Mouse (Mus musculus) cerebellum, adult 18-20 months (tissue): ENCODE measurements around the gene Ralgps1.
"Not testable (repeated sequence)": the region's sequence is repeated elsewhere in the genome, so short reads cannot be mapped to it uniquely, and the experiment has no call there.

Experiments used
- DNase-seq, 2 experiments: peaks; one replicate each; pipeline ENCODE4 v3.0.0; 2021

Ralgps1 gene

GRCm38 (mm10) chr2:33130526-33131483 lies 240.5 kb downstream of the Ralgps1 start:
- peak; percentile 92 to 98 for DNase-seq

DNA sequence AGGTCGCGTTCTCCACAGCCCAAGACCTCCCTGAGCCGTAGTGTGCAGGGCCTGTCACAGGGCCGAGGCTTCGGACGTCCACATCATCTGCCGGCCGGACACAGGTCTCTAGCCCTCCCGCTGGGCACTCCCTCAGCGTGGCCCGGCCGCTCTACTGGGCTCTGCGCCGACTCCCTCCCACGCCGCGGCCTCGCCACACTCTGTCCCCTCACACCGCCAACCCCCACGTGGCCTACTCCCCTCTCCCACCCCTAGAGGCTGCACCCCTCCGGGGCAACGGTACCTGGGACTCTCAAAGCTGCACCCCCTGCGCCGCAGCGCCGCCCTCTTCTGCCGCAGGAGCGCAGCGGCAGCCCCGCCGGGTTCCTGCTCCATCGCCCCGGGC lies 241.2 kb downstream of the Ralgps1 start:
- DNase-seq = peak; percentile 63 to 77

GRCm38 (mm10) chr2:33129696-33130095 lies 241.6 kb downstream of the Ralgps1 start:
- DNase-seq = peak; percentile 57 to 62

DNA sequence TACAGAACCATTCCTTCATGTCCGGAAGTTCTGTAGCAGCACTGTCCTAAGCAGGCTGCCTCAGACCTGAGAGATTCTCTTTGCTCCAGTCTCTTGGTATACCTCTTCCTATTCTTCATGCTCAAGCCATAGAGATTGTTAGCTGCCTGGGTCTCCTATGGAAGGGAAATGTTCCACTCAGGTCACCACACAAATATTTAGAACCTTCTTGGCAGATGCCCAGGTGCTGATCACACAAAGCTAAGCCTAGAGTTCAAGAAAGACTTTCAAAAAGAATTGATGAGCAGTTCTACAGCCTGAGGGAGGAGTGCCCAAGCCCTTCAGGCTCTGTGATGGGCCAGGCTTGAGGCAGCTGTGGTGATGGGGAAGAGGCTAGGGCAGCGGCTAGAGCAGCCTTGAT lies 242.3 kb downstream of the Ralgps1 start:
- DNase-seq = peak in 1 of 2 experiments; percentile 36

GRCm38 (mm10) chr2:33127271-33127670 lies 244.0 kb downstream of the Ralgps1 start:
- no peak for DNase-seq

DNA sequence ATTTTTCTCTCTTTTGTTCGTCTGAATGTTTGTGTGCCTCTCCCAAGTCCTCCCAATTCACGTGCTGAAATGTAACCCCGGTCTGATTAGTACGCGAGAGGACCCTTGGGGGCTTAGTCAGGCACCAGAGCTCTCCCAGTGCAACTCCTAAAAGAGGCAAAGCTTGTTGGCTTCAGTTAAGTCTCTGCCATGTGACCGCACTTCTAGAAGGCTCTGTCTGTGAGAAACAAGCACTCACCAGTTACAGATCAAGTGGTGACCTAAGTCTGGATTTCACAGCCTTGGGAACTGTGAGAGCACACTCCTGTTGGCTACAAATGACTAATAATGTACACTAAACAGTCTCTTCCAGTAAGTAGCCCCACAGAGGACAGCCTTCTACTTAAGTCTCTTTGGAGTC lies 248.4 kb downstream of the Ralgps1 start:
- DNase-seq = no peak

DNA sequence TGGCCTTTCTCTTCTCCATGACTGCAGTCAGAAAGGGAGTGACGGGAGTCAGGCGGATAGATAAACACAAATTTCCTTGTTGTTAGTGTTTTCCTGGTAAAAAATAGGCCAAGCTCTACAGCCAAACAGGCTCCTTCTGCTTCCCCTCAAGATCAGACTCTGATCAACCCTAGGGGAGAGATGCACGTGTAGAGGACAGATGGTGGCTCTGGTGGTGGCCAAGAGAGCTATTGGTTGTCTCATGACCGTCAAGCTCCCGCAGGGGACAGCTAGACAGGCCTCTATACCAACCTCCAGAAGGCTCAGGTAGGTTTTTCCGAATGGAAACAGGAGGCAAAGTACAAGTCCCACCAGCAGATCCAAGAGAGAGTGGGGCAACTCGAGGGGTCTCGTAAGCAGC lies 270.8 kb downstream of the Ralgps1 start:
- peak; percentile 79 to 89 for DNase-seq

DNA sequence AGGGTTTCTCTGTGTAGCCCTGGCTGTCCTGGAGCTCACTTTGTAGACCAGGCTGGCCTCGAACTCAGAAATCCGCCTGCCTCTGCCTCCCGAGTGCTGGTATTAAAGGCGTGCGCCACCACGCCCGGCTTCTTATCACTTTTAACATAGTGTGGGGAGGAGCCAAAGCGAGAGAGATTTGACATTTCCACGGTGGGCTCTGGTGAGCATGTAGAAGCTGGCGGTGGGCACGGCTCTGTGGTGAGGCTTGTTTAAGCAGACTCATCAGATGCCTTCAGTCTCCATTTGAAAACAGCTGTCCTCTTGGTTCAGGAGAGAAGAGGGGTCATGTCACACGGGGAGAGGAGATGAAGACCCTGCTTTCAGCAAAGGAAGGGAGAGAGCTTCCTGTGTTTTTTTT lies 274.0 kb downstream of the Ralgps1 start:
- DNase-seq = not testable (repeated sequence)

DNA sequence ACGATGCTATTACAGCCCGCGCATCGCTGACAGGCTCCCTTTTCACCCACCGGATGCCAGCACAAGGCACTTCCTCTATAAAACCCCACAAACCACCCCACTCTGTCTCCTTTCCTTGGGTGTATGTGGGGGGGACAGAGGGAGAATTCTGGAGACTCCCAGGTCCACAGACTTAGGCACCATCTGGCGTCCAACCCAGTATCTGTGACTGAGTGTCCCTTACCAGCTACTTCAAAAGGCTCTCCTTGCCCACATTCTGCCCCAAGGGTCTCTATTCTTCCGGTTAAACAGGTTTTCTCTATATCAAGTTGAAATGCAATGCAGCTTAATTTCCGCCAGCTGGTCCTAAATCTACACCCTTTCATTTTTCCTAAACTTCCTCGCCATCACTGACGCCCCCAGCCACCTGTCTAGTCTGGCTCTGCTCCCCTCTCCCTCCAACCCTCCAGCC lies 276.0 kb downstream of the Ralgps1 start:
- DNase-seq = no peak

DNA sequence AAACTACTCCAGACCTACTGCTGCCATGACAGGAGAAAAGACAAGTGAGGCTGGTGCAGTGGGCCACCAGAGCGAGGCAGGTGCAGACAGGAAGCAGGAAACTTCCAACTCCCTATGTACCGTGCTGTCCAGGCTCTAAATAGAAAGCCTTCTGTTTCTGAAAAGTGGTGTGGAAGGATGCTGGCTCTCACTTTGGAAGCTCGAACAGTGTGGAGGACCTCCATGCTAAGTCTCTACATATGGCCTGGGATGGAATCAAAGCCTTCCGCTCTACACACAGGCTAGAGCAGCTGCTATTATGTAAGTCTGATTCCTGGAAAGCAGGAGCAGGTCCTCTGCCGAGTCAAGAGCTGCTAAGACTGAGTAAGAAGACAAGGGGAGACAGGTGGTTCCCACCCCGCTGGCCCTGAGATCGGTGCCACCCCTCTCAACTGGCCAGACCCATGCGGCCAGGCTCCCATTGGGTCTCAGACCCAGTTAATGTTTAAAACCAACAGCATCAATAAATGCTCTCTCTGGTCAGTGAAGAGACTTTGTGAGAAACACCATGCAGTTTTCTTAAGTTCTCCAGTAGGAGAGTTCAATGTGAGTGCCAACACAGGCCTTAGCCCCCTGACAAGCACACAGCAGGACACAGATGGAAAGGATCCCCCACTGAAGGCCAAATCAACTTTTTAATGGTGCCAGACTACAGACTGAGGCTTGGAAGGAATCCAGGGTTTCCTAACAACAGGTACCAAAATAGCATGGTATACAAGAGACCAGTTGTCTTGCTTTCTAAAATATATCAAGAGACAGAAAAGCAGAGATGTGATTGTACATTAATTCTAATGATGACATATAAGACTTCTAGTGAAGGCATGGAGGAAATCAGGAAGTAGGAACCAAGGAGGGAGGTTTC lies 280.4 kb downstream of the Ralgps1 start:
- no peak for DNase-seq

GRCm38 (mm10) chr2:33090033-33090400 lies 281.3 kb downstream of the Ralgps1 start:
- DNase-seq = not testable (repeated sequence)

- peak; percentile 59 to 74 for DNase-seq
These were observed 281.8 kb downstream of the Ralgps1 start for GRCm38 (mm10) chr2:33089356-33090032.

DNA sequence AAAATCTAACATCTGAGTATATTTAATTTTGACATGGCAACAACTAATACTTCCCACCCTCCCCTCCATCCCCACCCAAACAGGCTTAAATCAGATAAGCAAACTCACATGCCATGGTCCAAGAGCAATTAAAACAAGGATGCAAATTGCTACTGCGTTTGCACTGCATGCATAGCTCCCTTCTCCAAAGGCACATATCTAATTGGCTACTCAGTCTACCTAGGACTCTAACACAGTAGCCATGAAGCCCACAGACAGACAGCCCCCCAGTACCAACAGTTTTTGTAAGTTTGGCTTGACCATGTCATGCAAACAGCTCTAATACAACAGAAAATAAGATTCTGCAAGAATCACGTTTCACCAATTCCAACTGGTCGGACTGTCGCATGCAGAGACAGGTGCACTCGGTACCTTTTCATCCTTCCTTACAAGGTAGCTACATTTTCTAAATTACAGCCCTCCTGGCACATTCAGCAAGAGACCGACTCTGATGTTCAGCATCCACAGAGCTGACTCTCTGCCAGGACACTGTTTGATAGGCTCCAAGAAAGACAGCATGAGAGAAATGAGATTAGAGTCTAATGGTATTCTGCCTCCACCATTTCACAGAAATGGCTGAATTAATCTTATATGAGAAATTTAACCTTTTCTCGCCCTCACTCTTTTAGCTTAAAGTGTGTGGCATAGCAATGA lies 284.5 kb downstream of the Ralgps1 start:
- peak; percentile 35 to 41 for DNase-seq

DNA sequence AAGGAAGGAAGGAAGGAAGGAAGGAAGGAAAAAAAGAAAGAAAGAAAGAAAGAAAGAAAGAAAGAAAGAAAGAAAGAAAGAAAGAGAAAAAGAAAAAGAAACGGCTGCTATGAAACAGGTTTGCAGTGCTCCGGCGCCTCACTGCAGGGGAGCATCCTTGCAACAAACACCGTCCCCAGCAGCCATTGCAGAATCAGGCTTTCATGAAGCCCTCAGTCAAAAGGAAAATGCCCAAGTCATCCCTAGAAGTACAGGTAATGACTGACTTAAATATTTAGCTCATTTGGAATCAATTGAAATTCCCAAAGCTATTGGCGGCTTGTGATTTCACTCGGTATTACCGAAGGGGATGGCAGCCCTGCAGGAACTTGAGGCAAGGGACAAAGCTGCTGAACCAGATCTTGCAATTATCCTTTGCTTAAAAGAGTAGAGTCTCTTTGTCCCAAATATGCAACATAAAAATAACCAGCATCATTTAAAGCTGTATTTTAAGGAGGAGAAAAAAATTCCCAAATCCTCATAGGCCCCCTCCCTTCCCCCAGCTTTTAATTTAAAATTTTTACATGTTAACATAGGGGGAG lies 285.2 kb downstream of the Ralgps1 start:
- peak in 1 of 2 experiments; percentile 35 for DNase-seq

DNA sequence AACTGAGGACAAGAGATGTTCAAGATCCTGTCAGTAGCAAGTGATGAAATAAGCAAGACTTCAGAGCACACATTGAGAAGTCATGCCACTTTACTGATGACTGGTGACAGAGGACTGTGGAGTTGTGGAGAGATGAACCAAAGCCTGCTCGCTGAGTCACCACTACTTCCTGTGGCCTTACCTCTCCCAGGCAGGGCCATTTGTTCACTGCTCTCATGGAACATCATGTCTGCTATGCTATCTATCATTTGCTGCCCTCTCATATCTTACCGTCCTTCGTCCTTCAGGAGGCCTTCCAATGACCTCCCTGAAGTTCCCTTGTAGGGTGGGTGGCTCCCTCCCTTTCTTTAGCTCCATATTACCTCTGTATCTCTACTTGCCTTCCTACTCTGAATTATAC lies 287.1 kb downstream of the Ralgps1 start:
- no peak for DNase-seq
